Mouse (Mus musculus) CD4-positive, CD25-positive, alpha-beta regulatory T cell, adult 2 months (primary cell): ENCODE measurements around the gene Slc36a2.

Experiments used
- DNase-seq: peaks from one replicate; pipeline ENCODE4 v3.0.0-alpha.2; 2012; ENCODE audit warnings: low read depth, low spot score

Slc36a2 gene

GRCm38 (mm10) chr11:55184733-55185291, at the start of gene Slc36a2:
Gene Slc36a2, minus strand, starts transcription at chr11:55185077.
- no peak for DNase-seq

- no peak for DNase-seq
Measured at GRCm38 (mm10) chr11:55234288-55234687, 49.4 kb upstream of the Slc36a2 start.

- peak; percentile 15 for DNase-seq
Measured at GRCm38 (mm10) chr11:55231034-55231433, 46.2 kb upstream of the Slc36a2 start.

GRCm38 (mm10) chr11:55221306-55221705, 36.4 kb upstream of the Slc36a2 start:
- DNase-seq: peak; percentile 33

GRCm38 (mm10) chr11:55218473-55218872, 33.6 kb upstream of the Slc36a2 start:
- DNase-seq: no peak

- no peak for DNase-seq
Measured at GRCm38 (mm10) chr11:55217880-55218279, 33.0 kb upstream of the Slc36a2 start.

- DNase-seq: no peak
Measured at GRCm38 (mm10) chr11:55217418-55217817, 32.5 kb upstream of the Slc36a2 start.

- no peak for DNase-seq
Measured at GRCm38 (mm10) chr11:55216830-55217229, 32.0 kb upstream of the Slc36a2 start.

- no peak for DNase-seq
Measured at GRCm38 (mm10) chr11:55216061-55216460, 31.2 kb upstream of the Slc36a2 start.

GRCm38 (mm10) chr11:55214978-55215377, 30.1 kb upstream of the Slc36a2 start:
- DNase-seq: no peak

GRCm38 (mm10) chr11:55214161-55214560, 29.3 kb upstream of the Slc36a2 start:
- no peak for DNase-seq

- no peak for DNase-seq
Measured at GRCm38 (mm10) chr11:55213518-55213917, 28.6 kb upstream of the Slc36a2 start.

GRCm38 (mm10) chr11:55209626-55210353, 24.9 kb upstream of the Slc36a2 start:
- no peak for DNase-seq

GRCm38 (mm10) chr11:55209032-55209431, 24.2 kb upstream of the Slc36a2 start:
- no peak for DNase-seq

- no peak for DNase-seq
Measured at GRCm38 (mm10) chr11:55208001-55208690, 23.3 kb upstream of the Slc36a2 start.

GRCm38 (mm10) chr11:55204602-55205001, 19.7 kb upstream of the Slc36a2 start:
- DNase-seq: peak; percentile 53

GRCm38 (mm10) chr11:55204159-55204596, 19.3 kb upstream of the Slc36a2 start, which contains the start of gene Slc36a1:
Gene Slc36a1, plus strand, starts transcription at chr11:55204350.
- DNase-seq: peak; percentile 97

- DNase-seq: peak; percentile 19
Measured at GRCm38 (mm10) chr11:55197740-55198510, 13.0 kb upstream of the Slc36a2 start.

GRCm38 (mm10) chr11:55197086-55197485, 12.2 kb upstream of the Slc36a2 start:
- DNase-seq: no peak

GRCm38 (mm10) chr11:55190216-55190615, 5.3 kb upstream of the Slc36a2 start:
- DNase-seq: no peak

- DNase-seq: no peak
Measured at GRCm38 (mm10) chr11:55187777-55188176, 2.9 kb upstream of the Slc36a2 start.

GRCm38 (mm10) chr11:55187292-55187691, 2.4 kb upstream of the Slc36a2 start:
- DNase-seq: no peak
